Mouse (Mus musculus) adrenal gland, postnatal 4 days (tissue): Measurements from ENCODE around the gene St6gal1. TPM values are rescaled to one million over a fixed set of nuclear protein-coding genes. Genes with fewer than 3 reads are reported as not detected.

Source experiments
- DNase-seq, 2 experiments: peaks; one replicate each; pipeline ENCODE4 v3.0.0; 2021 to 2022; ENCODE audit warnings: low spot score in 2 of 2, mixed read lengths in 2 of 2
- total RNA-seq, 2 experiments: library from RNA; stranded (reverse); gene quantifications; 2 replicates each; pipeline ENCODE4 v1.2.3; 2021

St6gal1 gene
- total RNA-seq, 2 experiments from 2014 or later = 46.6 to 56.3 TPM

DNA sequence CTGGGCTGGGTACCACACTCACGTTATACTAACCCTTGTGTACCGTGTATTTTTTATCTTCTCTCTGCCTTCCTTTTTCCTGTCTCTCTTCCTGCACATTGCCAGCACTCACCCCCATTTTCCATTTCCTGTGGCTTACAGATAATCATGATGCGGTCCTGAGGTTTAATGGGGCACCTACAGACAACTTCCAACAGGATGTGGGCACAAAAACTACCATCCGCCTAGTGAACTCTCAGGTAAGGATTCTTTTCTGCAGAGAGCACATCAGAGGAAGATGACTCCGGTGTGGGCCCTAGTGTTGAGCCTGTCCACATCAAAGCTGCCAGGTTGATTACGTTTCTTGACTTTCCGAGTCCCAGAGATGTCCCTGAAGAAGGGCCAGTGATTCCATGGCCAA is 103.7 kb downstream of the St6gal1 start:
- DNase-seq = no peak

- no peak for DNase-seq
Observed at GRCm38 (mm10) chr16:23332136-23332535, 107.6 kb downstream of the St6gal1 start.

DNA sequence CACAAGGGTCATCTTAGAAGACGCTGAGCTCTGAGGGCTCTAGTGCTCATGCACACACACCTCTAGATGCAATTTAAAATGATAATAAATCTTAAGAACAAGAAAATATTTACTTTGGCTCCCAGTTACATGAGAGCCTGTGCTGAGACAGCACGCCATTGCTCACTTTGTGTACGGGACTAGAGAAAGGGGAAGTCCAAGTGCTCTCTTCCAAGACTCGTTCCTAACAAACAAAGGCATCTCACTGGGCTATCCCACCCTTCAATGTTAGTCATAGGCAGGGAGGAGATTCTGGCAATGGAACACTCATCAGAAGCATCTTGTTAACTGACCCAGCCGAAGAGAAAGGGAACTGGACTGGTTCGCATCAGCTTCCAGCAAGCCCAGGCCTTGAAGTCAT is 108.1 kb downstream of the St6gal1 start:
- no peak for DNase-seq

GRCm38 (mm10) chr16:23333875-23334551 is 109.5 kb downstream of the St6gal1 start:
- no peak for DNase-seq

DNA sequence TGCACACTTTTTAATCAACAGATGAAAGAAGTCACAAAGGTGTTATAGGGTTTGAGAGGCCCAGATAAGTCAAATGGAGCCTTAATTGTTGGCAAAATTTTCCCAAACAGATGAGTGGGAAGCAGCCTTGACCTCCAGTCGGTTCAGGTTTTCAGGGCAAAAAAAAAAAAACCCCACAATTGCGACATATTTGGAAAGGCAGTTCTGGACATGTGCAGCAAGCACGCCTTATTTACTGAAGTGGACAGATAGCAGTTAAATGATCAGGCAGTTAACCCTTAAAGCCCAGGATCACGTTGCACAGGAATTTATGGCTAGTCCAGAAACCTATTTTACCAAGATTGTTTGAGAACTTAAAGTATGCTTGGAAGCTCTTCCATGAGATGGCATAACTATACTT is 112.8 kb downstream of the St6gal1 start:
- DNase-seq = no peak

- no peak for DNase-seq
Observed at GRCm38 (mm10) chr16:23341254-23341653, 116.7 kb downstream of the St6gal1 start.

DNA sequence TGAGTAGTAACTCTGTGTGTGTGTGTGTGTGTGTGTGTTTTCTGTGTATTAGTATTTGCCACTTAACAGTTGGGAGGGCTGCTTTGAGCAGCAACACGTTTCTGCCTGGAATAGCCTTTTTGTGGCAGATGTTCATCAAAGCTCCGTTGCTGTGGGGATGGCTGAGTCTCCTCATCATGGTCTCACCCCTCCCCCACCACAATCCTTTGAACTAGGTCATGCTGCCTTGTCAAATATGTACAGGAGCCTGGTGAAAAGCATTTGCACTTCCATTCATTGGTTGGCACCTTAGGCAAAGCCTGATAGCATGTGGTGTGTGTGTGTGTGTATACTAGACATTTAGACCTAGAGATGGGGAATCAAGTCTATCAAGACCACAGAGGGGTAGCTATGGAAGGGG is 126.3 kb downstream of the St6gal1 start:
- no peak for DNase-seq

DNA sequence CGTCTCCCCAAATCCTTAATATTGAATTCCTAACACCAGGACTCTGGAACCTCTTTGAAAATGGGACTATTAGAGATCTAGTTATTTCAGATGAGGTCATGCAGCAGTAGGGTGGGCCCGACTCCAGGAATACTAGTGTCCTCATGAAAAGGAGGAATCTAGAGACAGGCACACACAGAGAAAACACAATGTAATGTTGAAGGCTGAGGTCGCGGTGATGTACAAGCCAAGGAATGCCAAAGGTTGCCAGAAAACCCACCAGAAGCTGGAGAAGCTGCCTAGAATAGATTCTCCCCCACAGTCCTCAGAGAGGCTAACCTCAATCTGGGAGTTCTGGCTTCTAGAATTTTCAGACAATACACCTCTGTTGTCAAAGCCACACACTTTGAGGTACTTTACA is 136.5 kb downstream of the St6gal1 start:
- DNase-seq = no peak

GRCm38 (mm10) chr16:23361434-23361970 is 137.0 kb downstream of the St6gal1 start:
- DNase-seq = no peak

- DNase-seq = no peak
Observed at GRCm38 (mm10) chr16:23364328-23364990, 139.9 kb downstream of the St6gal1 start.

- DNase-seq = no peak
Observed at GRCm38 (mm10) chr16:23369124-23369523, 144.6 kb downstream of the St6gal1 start.

DNA sequence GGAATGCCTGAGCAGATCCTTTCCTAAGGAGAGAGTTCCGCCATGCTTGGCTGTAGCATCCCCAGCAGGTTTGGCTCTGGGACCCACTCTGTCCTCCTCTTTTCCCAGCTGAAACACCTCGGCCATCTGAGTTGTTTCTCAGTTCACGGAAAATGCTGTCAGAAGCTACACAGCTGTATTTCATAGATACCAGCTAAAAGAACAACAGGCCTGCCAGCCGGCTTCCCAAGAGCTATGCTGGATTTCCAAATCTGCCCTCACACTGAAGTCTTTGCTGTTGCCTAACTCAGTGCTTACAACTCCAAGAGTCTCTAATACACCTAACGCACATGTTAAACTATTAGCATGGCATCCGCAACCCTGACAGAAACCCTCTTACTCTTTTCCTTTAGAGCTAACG is 146.2 kb downstream of the St6gal1 start:
- no peak for DNase-seq

GRCm38 (mm10) chr16:23372340-23372739 is 147.8 kb downstream of the St6gal1 start:
- DNase-seq = no peak

GRCm38 (mm10) chr16:23374068-23374467 is 149.5 kb downstream of the St6gal1 start:
- no peak for DNase-seq

- no peak for DNase-seq
Observed at GRCm38 (mm10) chr16:23374938-23375337, 150.4 kb downstream of the St6gal1 start.

- DNase-seq = no peak
Observed at GRCm38 (mm10) chr16:23376189-23376588, 151.6 kb downstream of the St6gal1 start.

- DNase-seq = no peak
Observed at GRCm38 (mm10) chr16:23379536-23380230, 155.1 kb downstream of the St6gal1 start.

DNA sequence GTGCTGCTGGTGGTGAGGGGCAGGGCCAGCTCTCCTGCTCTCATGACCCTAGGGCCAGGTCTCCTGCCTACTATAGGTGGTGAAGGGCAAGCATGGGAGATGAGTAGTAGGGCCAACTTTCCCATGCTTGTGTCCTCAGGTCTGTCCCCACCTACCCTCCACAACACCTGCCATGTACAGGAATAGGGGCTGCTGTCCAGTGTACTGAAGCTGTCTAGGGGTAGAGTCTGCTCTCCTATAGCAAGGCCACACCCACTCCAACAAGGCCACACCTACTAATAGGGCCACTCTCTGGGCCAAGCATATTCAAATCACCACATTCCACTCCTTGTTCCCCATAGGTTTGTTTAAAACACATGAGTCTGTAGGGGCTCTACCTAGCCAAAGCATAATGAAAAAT is 159.8 kb downstream of the St6gal1 start:
- DNase-seq = no peak

- DNase-seq = no peak
Observed at GRCm38 (mm10) chr16:23397931-23398330, 173.4 kb downstream of the St6gal1 start.

GRCm38 (mm10) chr16:23401463-23401862 is 176.9 kb downstream of the St6gal1 start:
- no peak for DNase-seq

DNA sequence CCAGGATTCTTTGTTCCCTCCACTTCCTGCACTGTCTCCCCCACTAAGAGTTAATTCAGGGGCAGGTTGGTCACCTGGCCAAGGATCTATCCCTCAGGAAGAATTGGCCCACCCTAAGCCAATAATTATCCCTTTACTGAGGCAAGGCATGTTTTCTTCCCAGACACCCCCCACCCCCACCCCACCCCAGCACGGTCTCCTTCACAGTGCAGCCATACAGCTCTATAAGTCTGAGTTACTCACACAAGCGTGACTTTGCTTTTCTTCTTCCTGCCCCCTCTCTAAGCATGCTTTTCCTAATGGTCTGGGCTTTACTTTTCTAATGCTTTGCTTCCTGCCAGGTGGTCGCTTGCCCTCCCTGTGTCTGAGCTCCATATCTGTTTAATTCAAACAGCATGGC is 177.4 kb downstream of the St6gal1 start:
- DNase-seq = no peak
